8 mouse cellular contexts compared by ENCODE assay signal in the genomic region with DNA sequence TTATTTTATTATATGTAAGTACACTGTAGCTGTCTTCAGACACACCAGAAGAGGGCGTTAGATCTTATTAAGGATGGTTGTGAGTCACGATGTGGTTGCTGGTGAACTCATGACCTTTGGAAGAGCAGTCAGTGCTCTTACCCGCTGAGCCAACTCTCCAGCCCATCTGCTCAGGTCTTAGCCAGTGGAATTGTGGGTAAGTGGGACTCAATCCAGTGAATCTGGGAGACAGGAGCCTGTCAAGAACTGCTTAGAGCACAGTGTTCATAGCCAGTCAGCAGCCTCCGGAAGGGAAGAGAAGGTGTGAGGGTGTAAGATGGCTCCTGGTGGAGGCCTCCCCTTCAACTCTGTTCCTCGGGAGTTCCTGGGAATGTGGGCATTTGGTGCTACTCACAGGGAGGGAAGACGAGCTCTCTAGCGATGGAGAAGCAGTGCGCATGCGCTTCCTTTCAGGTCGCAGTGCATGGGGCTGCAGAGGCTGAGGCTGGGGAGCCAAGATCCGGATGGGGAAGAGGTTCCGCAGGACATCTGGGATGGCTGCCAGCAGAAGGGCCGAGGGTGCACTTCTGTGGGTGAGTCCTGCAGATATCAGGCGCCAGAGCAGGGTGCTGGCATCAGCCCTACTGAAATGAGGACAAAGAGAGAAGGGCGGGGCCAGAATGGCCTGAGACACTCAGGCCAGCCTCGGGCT. TPM values are rescaled to one million over a fixed set of nuclear protein-coding genes. Genes with fewer than 3 reads are reported as not detected.
A peak's percentile ranks its signal among the peaks of the same experiment; 100 is the strongest.
DNase-seq lines count a peak whose midpoint lies in the region; ATAC-seq and TF ChIP-seq lines count a peak whose summit lies in the region.

No protein-coding gene starts in this region.

- no peaks in the 10 kb centered on the region for H3K9me3 ChIP-seq in kidney, postnatal 0 days (replicated peaks; ENCODE audit: low read length)
- no peaks in the 10 kb centered on the region for H3K9me3 ChIP-seq in kidney, embryonic 15.5 days (replicated peaks)

- H3K4me2 ChIP-seq in kidney, postnatal 0 days (ENCODE audit: low read length), result no peak overlapping the region
- no peak overlapping the region for H3K4me2 ChIP-seq in kidney, embryonic 15.5 days

- 50% methylated on average over 16 of the region's 16 CpGs for WGBS in kidney, postnatal 0 days
- WGBS in kidney, embryonic 15.5 days, result 60% methylated on average over 16 of the region's 16 CpGs

- intact Hi-C loops in left cerebral cortex, adult 2 months (cut with DNase I), result no loop called here

- H3K27ac ChIP-seq in kidney, postnatal 0 days, result no peak overlapping the region
- H3K27ac ChIP-seq in kidney, embryonic 15.5 days, result no peak overlapping the region
- no peak overlapping the region for H3K27ac ChIP-seq in left cerebral cortex, adult 2 months

- TF ChIP-seq CTCF in kidney, postnatal 0 days (IDR thresholded peaks at IDR 0.05; ENCODE audit: low read depth), result no peak
- TF ChIP-seq CTCF in left cerebral cortex, adult 2 months (IDR thresholded peaks at IDR 0.05), result no peak

- peak; percentile 4 for DNase-seq in kidney, postnatal 0 days (ENCODE audit: low spot score)
- peak; percentile 92 for DNase-seq in R1 (ENCODE audit: low read depth, low spot score)
- DNase-seq in cerebellum, adult 9-10 months, result peak; percentile 82
- DNase-seq in kidney, postnatal 10 days, result peak; percentile 37
- no peak for DNase-seq in spleen, postnatal 10 days (ENCODE audit: low spot score in 2 of 2)
- DNase-seq in left cerebral cortex, adult 2 months (ENCODE audit: extremely low spot score in 1 of 2, low spot score in 2 of 2), result no peak
- DNase-seq in urinary bladder, postnatal 10 days (ENCODE audit: low spot score), result no peak

- no peak overlapping the region for H3K9ac ChIP-seq in kidney, postnatal 0 days (ENCODE audit: low read depth, low read length)
- no peak overlapping the region for H3K9ac ChIP-seq in kidney, embryonic 15.5 days

- no peaks in the 10 kb centered on the region for H3K27me3 ChIP-seq in kidney, postnatal 0 days (ENCODE audit: insufficient read depth, low read length)
- H3K27me3 ChIP-seq in kidney, embryonic 15.5 days, result no peaks in the 10 kb centered on the region

- no peak overlapping the region for H3K4me3 ChIP-seq in kidney, postnatal 0 days (replicated peaks; ENCODE audit: low read depth, low read length)
- no peak overlapping the region for H3K4me3 ChIP-seq in kidney, embryonic 15.5 days (replicated peaks)
- no peak overlapping the region for H3K4me3 ChIP-seq in left cerebral cortex, adult 2 months

- H3K4me1 ChIP-seq in kidney, postnatal 0 days (replicated peaks; ENCODE audit: insufficient read depth, low read length), result no peaks in the 10 kb centered on the region
- no peaks in the 10 kb centered on the region for H3K4me1 ChIP-seq in kidney, embryonic 15.5 days

- no peaks in the 10 kb centered on the region for H3K36me3 ChIP-seq in kidney, postnatal 0 days (ENCODE audit: insufficient read depth, low read length)
- no peaks in the 10 kb centered on the region for H3K36me3 ChIP-seq in kidney, embryonic 15.5 days

- ATAC-seq in kidney, postnatal 0 days (replicated peaks; ENCODE audit: low FRiP score, low read depth), result no peak
- ATAC-seq in kidney, embryonic 15.5 days (replicated peaks; ENCODE audit: low FRiP score), result no peak

RNA-seq across cellular contexts. Expression of gene Pnpla5, which starts 8.3 kb away (rescaled TPM):
- not detected in 2 replicates for polyA plus RNA-seq in kidney, postnatal 0 days (2015; fragmentation: Nextera tagmentation; extraction: Ambion mirVana)
- polyA plus RNA-seq in kidney, embryonic 15.5 days (2015; fragmentation: Nextera tagmentation; extraction: Ambion mirVana), result not detected in 2 replicates
- total RNA-seq in left cerebral cortex, adult 2 months (2021), result not detected

RNA-seq across cellular contexts. Expression of gene Sult4a1, which starts 25.7 kb away (rescaled TPM):
- 0.34 and 0.52 TPM in 2 replicates for polyA plus RNA-seq in kidney, postnatal 0 days (2015; fragmentation: Nextera tagmentation; extraction: Ambion mirVana)
- polyA plus RNA-seq in kidney, embryonic 15.5 days (2015; fragmentation: Nextera tagmentation; extraction: Ambion mirVana), result 1.1 and 2.4 TPM in 2 replicates
- total RNA-seq in left cerebral cortex, adult 2 months (2021), result 100 to 1,000 TPM; 434 to 449 TPM

RNA-seq across cellular contexts. Expression of gene Pnpla3, which starts 36.4 kb away (rescaled TPM):
- polyA plus RNA-seq in kidney, postnatal 0 days (2015; fragmentation: Nextera tagmentation; extraction: Ambion mirVana), result 0.57 and 0.60 TPM in 2 replicates
- polyA plus RNA-seq in kidney, embryonic 15.5 days (2015; fragmentation: Nextera tagmentation; extraction: Ambion mirVana), result 0.45 and 1.1 TPM in 2 replicates
- total RNA-seq in left cerebral cortex, adult 2 months (2021), result 10 to 100 TPM; 10.9 to 12.0 TPM

Comparison
In these comparisons a context has a peak if more than half of its experiments do, and no peak if none do; other contexts are left out.
1. DNase-seq: peak in kidney, postnatal 0 days (single experiment), R1 (single experiment), cerebellum, adult 9-10 months (single experiment) and kidney, postnatal 10 days (single experiment); none in spleen, postnatal 10 days (0 of 2), left cerebral cortex, adult 2 months (0 of 2) and urinary bladder, postnatal 10 days (single experiment).